Mouse (Mus musculus): ENCODE results near the gene Msh4.

- TF ChIP-seq FLI1 (IDR thresholded peaks at IDR 0.05; ENCODE audit: low read length) (no peak), GATA1 (IDR thresholded peaks at IDR 0.05; ENCODE audit: borderline replicate concordance, low read length) (no peak)
Measured at GRCm38 (mm10) chr3:153847207-153847733, 58.7 kb downstream of the Msh4 start.
